Mouse (Mus musculus) olfactory bulb, adult 2 months (tissue): ENCODE measurements around the gene Tceanc.

Experiments
- CTCF ChIP-seq: fragments of 200-500 bp; IDR thresholded peaks from 2 replicates; pipeline ENCODE4 v1.5.1; 2012; ENCODE audit warnings: low read depth, mild to moderate bottlenecking, low read length, moderate library complexity; ENCODE audit not compliant: insufficient read depth
- POLR2A ChIP-seq: fragments of 200-500 bp; IDR thresholded peaks from 2 replicates; pipeline ENCODE4 v1.6.1; 2012; ENCODE audit warnings: mild to moderate bottlenecking, low read depth, low read length, moderate library complexity; ENCODE audit not compliant: insufficient read depth

- TF ChIP-seq CTCF (no peak), POLR2A (no peak)
These were observed 64.8 kb downstream of the Tceanc start for GRCm38 (mm10) chrX:166453532-166453931.
